Mouse (Mus musculus) liver, adult 2 months (tissue): ENCODE results near the gene Hist3h2a. TPM values are rescaled to one million over a fixed set of nuclear protein-coding genes. Genes with fewer than 3 reads are reported as not detected.
A peak's percentile ranks its signal among the peaks of the same experiment; 100 is the strongest.

Source experiments
- DNase-seq: peaks from one replicate; pipeline ENCODE4 v3.0.0-alpha.2; 2011; ENCODE audit warnings: low read depth, low spot score; ENCODE audit errors: extremely low read depth
- H3K27ac ChIP-seq: fragments of 200-500 bp; replicated peaks from 2 replicates; pipeline ENCODE4 v1.5.1; 2012; ENCODE audit warnings: low read depth, mild to moderate bottlenecking, control low read depth, inconsistent platforms, low read length; ENCODE audit not compliant: insufficient read depth
- H3K27me3 ChIP-seq: fragments of 200-500 bp; 2 replicates; pipeline ENCODE4 v1.6.1; 2012; ENCODE audit warnings: mild to moderate bottlenecking, moderate library complexity, low read length, inconsistent platforms; ENCODE audit not compliant: control insufficient read depth, insufficient read depth
- H3K36me3 ChIP-seq: fragments of 200-500 bp; 2 replicates; pipeline ENCODE4 v1.6.1; 2012; ENCODE audit warnings: low read length, inconsistent platforms; ENCODE audit not compliant: control insufficient read depth, insufficient read depth
- H3K4me1 ChIP-seq: fragments of 200-500 bp; 2 replicates; pipeline ENCODE4 v1.6.1; 2011; ENCODE audit warnings: low read length; ENCODE audit not compliant: control insufficient read depth, insufficient read depth
- H3K4me3 ChIP-seq: fragments of 200-500 bp; 2 replicates; pipeline ENCODE4 v1.5.1; 2011; ENCODE audit warnings: low read depth, mild to moderate bottlenecking, control low read depth, low read length, moderate library complexity; ENCODE audit not compliant: insufficient read depth
- H3K79me2 ChIP-seq: fragments of 200-500 bp; 2 replicates; pipeline ENCODE4 v1.6.1; 2012; ENCODE audit warnings: inconsistent platforms, mild to moderate bottlenecking, low read length, moderate library complexity; ENCODE audit not compliant: control insufficient read depth, insufficient read depth
- H3K9ac ChIP-seq: fragments of 200-500 bp; 2 replicates; pipeline ENCODE4 v1.6.1; 2012; ENCODE audit warnings: low read depth, mild to moderate bottlenecking, control low read depth, inconsistent platforms, low read length
- CTCF ChIP-seq: fragments of 200-500 bp; IDR thresholded peaks from 2 replicates; pipeline ENCODE4 v1.5.1; 2011; ENCODE audit warnings: low read depth, low read length, control low read depth
- POLR2A ChIP-seq: fragments of 200-500 bp; IDR thresholded peaks from 2 replicates; pipeline ENCODE4 v1.6.1; 2011; ENCODE audit warnings: low read length, control low read depth; ENCODE audit not compliant: insufficient read depth; ENCODE audit errors: extremely low read depth
- WGBS: fragments of 180-500 bp; shearing (Covaris S2); methylation state at CpG from one replicate; pipeline ENCODE4 v1.1.7; 2018; 5-methylcytosine and 5-hydroxymethylcytosine counted together
- polyA plus RNA-seq: library from polyadenylated mRNA; depleted of rRNA; stranded (reverse); fragments of >200 nt; gene quantifications from 2 replicates; pipeline ENCODE4 v1.2.3, GENCODE M21; 2012
- total RNA-seq: library from RNA; depleted of rRNA; stranded (reverse); fragments of >200 nt; gene quantifications from 2 replicates; pipeline ENCODE4 v1.2.3, GENCODE M21; 2014

Gene Hist3h2a
- total and polyA plus RNA-seq, 2 experiments = 2.7 to 7.8 TPM

DNA sequence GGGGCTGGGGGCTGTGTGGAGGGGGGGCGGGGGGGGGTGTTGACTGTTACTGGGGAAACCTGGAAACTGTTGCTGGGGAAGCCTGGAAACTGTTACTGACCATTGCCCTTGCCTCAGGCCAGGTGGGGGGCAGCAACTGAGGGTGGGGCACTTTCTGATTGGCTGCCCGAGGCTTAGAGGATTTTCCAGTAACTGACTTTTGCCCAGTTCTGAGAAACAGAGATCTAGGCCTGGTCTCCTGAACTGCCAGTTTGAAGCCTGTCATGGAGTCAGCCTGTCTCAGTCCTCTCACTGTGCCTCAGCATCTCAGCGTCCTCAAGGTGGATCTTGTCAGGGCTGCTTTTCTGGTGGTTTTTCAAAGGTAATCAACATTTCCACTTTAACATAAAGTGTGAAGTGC is 19.9 kb downstream of the Hist3h2a start:
- DNase-seq = no peak
- H3K27me3 ChIP-seq = no peaks in the 10 kb centered on the region
- H3K79me2 ChIP-seq = peaks cover 5% of the 10 kb centered on the region; the same call in 1 of the 2 replicates
- TF ChIP-seq POLR2A = no peak
- no peak for TF ChIP-seq CTCF
- H3K9ac ChIP-seq = no peak overlapping the region
- H3K36me3 ChIP-seq = no peaks in the 10 kb centered on the region
- no peak overlapping the region for H3K27ac ChIP-seq
- 0 out of 2 replicates have a peak, but pooled peaks cover 2% of the 10 kb centered on the region for H3K4me1 ChIP-seq
- H3K4me3 ChIP-seq = no peak overlapping the region
- 76% methylated on average over 3 of the region's 3 CpGs for WGBS

DNA sequence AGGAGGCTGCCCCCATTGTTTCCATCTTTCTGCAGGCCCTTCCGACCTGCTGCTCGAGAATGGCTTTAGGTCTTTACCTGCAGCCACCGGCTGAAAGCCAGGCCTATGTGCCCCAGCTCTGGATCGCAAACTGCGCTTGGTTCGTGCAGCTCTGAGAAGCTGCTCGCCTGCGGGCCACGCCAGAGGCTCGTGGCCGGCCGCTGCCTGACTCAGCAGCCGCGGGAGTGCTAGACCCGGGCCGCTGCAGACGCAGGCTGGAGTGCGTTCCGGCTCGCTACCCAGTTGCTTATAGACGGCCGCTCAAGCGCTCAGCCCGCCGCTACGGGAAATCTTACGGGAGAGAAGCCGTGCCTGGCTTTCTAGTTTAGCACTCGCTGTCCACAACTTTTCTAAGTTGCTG is 22.7 kb downstream of the Hist3h2a start:
- H3K4me1 ChIP-seq = peaks cover 11% of the 10 kb centered on the region
- TF ChIP-seq POLR2A (no peak), CTCF (no peak)
- H3K36me3 ChIP-seq = peaks cover 1% of the 10 kb centered on the region; the same call in 1 of the 2 replicates
- H3K27me3 ChIP-seq = no peaks in the 10 kb centered on the region
- H3K4me3 ChIP-seq = peak overlapping the region; percentile 84
- H3K27ac ChIP-seq = peak overlapping the region; percentile 95
- peak overlapping the region; percentile 74 for H3K9ac ChIP-seq
- DNase-seq = no peak
- under 1% methylated on average over 29 of the region's 29 CpGs for WGBS
- H3K79me2 ChIP-seq = peaks cover 21% of the 10 kb centered on the region; the same call in 1 of the 2 replicates

DNA sequence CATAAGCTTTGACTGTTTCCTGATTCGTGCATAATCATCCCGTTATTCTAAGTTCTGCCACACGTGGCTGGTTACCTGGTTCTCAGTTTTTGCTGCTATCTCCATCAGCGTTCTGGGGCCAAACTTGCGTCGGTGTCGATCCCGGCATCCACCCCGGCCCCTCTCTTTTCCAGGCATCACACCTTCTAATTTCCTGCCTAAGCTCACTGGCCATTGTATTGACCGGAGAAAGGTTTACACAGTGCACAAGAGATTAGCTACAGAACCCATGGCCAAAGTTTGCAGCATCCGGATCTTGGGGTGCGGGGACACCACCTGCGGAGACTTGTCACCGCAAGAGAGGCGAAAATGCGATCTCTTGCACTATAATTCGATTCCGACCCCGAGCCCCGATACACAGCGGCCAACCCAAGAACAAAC is 23.1 kb downstream of the Hist3h2a start:
- peak overlapping the region; percentile 74 for H3K9ac ChIP-seq
- no peak for DNase-seq
- peak overlapping the region; percentile 84 for H3K4me3 ChIP-seq
- peaks cover 11% of the 10 kb centered on the region for H3K4me1 ChIP-seq
- H3K36me3 ChIP-seq = peaks cover 4% of the 10 kb centered on the region; the same call in 1 of the 2 replicates
- peak overlapping the region; percentile 95 for H3K27ac ChIP-seq
- WGBS = under 1% methylated on average over 21 of the region's 21 CpGs
- H3K27me3 ChIP-seq = no peaks in the 10 kb centered on the region
- no peak for TF ChIP-seq POLR2A
- H3K79me2 ChIP-seq = peaks cover 21% of the 10 kb centered on the region; the same call in 1 of the 2 replicates

DNA sequence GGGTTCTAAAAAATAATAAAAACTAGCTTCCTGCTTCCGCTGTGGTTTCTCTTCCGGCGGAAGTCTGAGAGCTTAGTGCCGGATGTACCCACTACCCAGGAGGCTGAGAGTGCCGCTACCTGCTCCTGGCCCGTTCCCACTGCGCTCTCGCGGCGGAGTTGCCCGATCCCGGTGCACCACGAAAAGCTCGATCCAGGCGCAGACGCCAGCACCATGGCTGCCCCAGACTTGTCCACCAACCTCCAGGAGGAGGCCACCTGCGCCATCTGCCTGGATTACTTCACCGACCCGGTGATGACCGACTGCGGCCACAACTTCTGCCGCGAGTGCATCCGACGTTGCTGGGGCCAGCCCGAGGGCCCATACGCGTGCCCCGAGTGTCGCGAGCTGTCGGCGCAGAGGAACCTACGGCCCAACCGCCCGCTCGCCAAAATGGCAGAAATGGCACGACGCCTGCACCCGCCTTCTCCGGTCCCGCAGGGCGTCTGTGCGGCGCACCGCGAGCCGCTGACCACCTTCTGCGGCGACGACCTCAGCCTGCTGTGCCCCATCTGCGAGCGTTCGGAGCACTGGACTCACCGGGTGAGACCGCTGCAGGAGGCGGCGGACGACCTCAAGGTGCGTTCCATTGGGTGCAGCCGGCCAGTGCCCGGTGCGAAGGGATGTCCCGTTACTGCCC is 23.7 kb downstream of the Hist3h2a start, which contains the start of gene Trim11:
TSS of gene Trim11 (plus strand) at position 67 of the 679 bp plus-strand sequence.
- Histone ChIP-seq H3K27ac (peak within 1 kb of the TSS; percentile 95), H3K4me1 (peaks cover 11% of the 10 kb centered on the region), H3K27me3 (no peaks in the 10 kb centered on the region), H3K9ac (peak within 1 kb of the TSS; percentile 96), H3K36me3 (peaks cover 7% of the 10 kb centered on the region; the same call in 1 of the 2 replicates), H3K79me2 (peaks cover 21% of the 10 kb centered on the region; the same call in 1 of the 2 replicates), H3K4me3 (peak within 1 kb of the TSS; percentile 84)
- TF ChIP-seq POLR2A = peak; percentile 70
- no peak for TF ChIP-seq CTCF
- DNase-seq = peak; percentile 79
- under 1% methylated on average over 64 of the region's 64 CpGs for WGBS

DNA sequence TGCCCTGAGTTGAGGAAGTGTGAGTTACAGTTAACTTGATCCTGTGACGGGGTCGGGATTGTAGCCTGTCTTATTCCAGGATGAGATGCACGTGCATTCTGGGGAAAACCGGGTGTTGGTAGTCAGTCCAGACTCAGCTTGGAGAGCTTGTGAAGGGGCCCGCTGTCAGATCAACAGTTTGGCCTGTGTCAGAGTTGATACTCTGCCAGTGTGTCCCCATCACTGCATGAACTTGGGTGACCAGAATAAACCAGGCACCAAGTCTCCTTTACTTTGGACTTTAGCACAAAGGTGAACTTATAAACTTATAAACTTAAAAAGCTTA is 24.2 kb downstream of the Hist3h2a start:
- peak overlapping the region; percentile 84 for H3K4me3 ChIP-seq
- TF ChIP-seq POLR2A (no peak), CTCF (no peak)
- H3K79me2 ChIP-seq = peaks cover 21% of the 10 kb centered on the region; the same call in 1 of the 2 replicates
- peaks cover 11% of the 10 kb centered on the region for H3K4me1 ChIP-seq
- peak overlapping the region; percentile 95 for H3K27ac ChIP-seq
- peak overlapping the region; percentile 96 for H3K9ac ChIP-seq
- H3K27me3 ChIP-seq = no peaks in the 10 kb centered on the region
- WGBS = 0% methylated on average over 5 of the region's 5 CpGs
- peaks cover 7% of the 10 kb centered on the region; the same call in 1 of the 2 replicates for H3K36me3 ChIP-seq
- DNase-seq = peak; percentile 89

DNA sequence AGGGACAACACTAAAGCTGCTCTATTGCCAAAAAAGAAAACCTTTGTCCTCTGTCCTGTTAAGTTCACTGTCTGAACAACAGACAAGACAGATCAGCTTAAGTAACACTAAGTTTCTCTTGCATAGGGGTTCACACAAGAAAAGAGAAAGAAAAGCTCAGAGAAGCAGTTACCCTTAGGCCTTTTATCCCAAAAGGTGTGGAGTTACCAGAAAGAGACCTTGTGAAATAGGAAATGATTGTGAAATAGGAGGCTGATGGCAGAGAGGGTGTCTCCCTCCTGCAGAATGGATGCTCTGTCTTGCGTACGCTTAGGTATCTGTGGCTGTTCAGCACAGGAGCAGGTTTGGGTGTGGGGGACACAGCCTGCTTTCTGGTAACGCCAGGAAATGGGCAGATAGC is 24.7 kb downstream of the Hist3h2a start:
- peak; percentile 86 for DNase-seq
- Histone ChIP-seq H3K79me2 (peaks cover 21% of the 10 kb centered on the region; the same call in 1 of the 2 replicates), H3K9ac (peak overlapping the region; percentile 74), H3K4me1 (peaks cover 11% of the 10 kb centered on the region), H3K27me3 (no peaks in the 10 kb centered on the region), H3K4me3 (peak overlapping the region; percentile 41), H3K27ac (peak overlapping the region; percentile 95), H3K36me3 (peaks cover 7% of the 10 kb centered on the region)
- no peak for TF ChIP-seq CTCF
- WGBS = 12% methylated on average over 3 of the region's 3 CpGs
